Mouse (Mus musculus) G1E (cell line): ENCODE data around the gene Slc32a1.

Experiments
- CTCF ChIP-seq: IDR thresholded peaks from 2 replicates; pipeline ENCODE4 v1.5.1; 2012; ENCODE audit warnings: low read depth, low read length, inconsistent platforms, mixed read lengths
- GATA1 ChIP-seq: IDR thresholded peaks from 2 replicates; pipeline ENCODE4 v1.6.1; 2012; ENCODE audit warnings: borderline replicate concordance, low read length, inconsistent platforms, mixed read lengths

GRCm38 (mm10) chr2:158652985-158653384 lies 42.4 kb downstream of the Slc32a1 start:
- TF ChIP-seq GATA1, result no peak
- TF ChIP-seq CTCF, result peak; percentile 73
